Mouse (Mus musculus): Measurements from ENCODE around the gene Snx6.
"Not testable (repeated sequence)": the region's sequence is repeated elsewhere in the genome, so short reads cannot be mapped to it uniquely, and the experiment has no call there.

Snx6 gene

GRCm38 (mm10) chr12:54709691-54710493 is 85.6 kb downstream of the Snx6 start:
- not testable (repeated sequence) for DNase-seq (ENCODE audit: low spot score)

GRCm38 (mm10) chr12:54699394-54699793 is 96.1 kb downstream of the Snx6 start:
- DNase-seq (ENCODE audit: low spot score), result no peak

- DNase-seq (ENCODE audit: low spot score), result no peak
Measured at GRCm38 (mm10) chr12:54697791-54698250, 97.7 kb downstream of the Snx6 start.

GRCm38 (mm10) chr12:54697003-54697597 is 98.4 kb downstream of the Snx6 start:
- DNase-seq (ENCODE audit: low spot score), result no peak

Measured in urinary bladder, postnatal 10 days (tissue).